Mouse (Mus musculus) cerebellum, adult 2 months (tissue): ENCODE measurements around the gene Rita1.

Experiments
- CTCF ChIP-seq: fragments of 200-500 bp; IDR thresholded peaks from 2 replicates; pipeline ENCODE4 v1.5.1; 2011; ENCODE audit warnings: low read depth, mild to moderate bottlenecking, control low read depth, low read length, moderate library complexity, borderline replicate concordance; ENCODE audit not compliant: insufficient read depth
- POLR2A ChIP-seq: fragments of 200-500 bp; IDR thresholded peaks from 2 replicates; pipeline ENCODE4 v1.6.1; 2011; ENCODE audit warnings: low read length, control low read depth, borderline replicate concordance; ENCODE audit not compliant: insufficient read depth

DNA sequence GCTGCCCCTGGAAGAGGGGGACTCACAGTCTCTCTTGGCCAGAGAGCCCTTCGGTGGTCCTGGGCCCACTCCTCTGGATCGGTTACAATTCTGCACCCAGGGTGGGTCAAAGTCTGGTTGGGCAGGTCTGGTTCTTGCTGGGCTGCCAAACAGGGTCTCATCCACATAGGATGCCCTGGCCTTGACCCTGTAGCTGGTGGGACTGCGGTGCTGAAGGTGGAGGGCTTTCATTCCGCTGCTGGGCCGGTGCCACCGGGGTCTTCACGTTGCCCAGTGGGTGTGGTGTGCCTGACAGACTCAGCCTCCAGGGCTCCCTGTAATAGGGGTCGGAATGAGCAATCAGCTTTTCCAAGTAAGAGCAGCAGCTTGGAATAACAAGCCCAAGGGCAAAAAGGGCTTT lies 973 bp downstream of the Rita1 start:
- TF ChIP-seq CTCF: no peak
- TF ChIP-seq POLR2A: no peak
